Mouse (Mus musculus): ENCODE measurements at regions not wholly inside any gene's neighbourhood (a gene's known extent, or its start where the extent isn't known, plus 50 kb on each side); places are given as distances from the start of the nearest gene placed in this dataset.

DNA sequence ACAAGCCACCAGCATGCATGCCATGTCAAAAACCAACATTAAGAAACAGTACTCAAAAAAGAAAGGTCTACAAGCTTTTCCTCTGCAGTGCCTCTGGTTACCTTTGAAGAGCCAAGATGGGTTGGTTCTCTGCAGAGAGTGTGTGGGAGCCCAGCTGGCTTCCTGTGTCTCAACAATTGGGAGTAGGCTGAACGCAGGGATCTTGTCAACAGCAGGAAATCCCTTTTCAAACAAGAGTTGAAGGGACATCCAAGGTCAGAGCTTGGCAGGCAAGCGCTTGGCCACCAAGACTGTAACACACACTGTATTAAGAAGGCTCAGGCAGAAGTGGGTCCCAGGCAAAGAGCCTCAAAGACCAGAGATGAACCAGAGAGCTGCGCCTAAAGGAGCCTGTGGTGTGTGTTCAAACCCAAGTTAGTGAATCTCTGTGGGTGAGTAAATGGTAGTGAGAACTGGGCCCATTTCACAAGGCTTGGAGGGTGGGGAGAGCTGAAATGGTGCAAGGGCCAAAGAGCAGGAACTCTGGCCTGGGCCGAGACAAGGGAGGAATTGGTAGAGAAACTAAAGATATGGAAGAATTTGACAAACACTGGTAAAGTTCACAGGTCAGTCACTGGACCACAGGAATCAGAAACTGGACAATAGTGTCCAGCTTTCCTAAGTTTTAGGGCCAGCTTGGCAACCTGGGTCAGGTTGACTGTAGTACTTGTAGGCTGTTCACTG, 357.0 kb downstream of the Gm49356 start:
- ATAC-seq (ENCODE audit: low FRiP score): no peak
- H3K27ac ChIP-seq (ENCODE audit: low read depth, low read length): no peak overlapping the region

DNA sequence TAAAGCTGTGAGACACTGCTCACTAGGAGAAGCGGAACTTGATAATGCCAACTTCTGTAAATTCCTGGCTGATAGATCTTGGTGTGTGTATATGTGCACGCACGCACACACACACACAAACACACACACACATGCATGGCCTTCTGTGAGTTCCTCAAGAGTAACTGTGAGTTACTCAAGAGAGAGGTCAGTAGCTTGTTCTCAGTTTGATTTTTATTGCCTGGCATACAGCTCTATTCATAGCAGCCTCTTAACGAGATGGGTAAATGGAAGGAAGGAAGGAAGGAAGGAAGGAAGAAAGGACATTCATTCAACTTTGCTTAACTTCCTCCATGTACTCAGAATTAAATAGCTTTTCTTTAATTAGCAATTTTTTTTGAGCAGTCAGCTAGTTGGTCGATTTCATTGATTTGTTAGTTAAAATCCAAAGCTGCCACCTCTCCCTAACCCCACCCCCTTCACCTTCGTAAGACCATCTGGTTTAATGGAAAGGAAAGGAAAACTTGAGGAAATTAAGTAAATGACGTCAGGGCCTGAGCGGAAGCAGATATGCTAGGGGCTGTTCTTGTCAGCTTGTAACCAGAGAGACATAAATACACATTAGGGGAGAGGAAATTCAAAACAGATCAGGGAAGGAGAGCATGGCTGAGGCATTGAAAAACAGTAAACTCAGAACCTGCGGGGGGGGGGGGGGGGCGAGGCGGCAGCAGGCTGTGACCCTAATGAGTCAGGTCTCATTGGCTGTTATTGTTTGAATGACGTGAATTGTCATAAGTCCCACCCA, 359.6 kb downstream of the Gm49356 start:
- Histone ChIP-seq H3K9ac (ENCODE audit: low read length) (no peak overlapping the region), H3K4me2 (no peak overlapping the region), H3K27ac (ENCODE audit: low read depth, low read length) (no peak overlapping the region), H3K4me3 (ENCODE audit: low read depth, low read length) (no peak overlapping the region), H3K4me1 (ENCODE audit: control insufficient read depth, insufficient read depth, low read length) (no peaks in the 10 kb centered on the region), H3K9me3 (ENCODE audit: control insufficient read depth, low read length) (no peaks in the 10 kb centered on the region), H3K36me3 (ENCODE audit: control insufficient read depth, insufficient read depth, low read length) (no peaks in the 10 kb centered on the region), H3K27me3 (ENCODE audit: control insufficient read depth, insufficient read depth, low read length) (no peaks in the 10 kb centered on the region)
- no peak for DNase-seq (ENCODE audit: low spot score, missing footprints)
- ATAC-seq (ENCODE audit: low FRiP score): no peak
- WGBS: 74% methylated on average over 12 of the region's 12 CpGs

More for the DNA sequence above, 357.0 kb downstream of the Gm49356 start:
- no peaks in the 10 kb centered on the region for H3K27me3 ChIP-seq (ENCODE audit: control insufficient read depth, insufficient read depth, low read length)
- H3K9ac ChIP-seq (ENCODE audit: low read length): no peak overlapping the region
- H3K4me1 ChIP-seq (ENCODE audit: control insufficient read depth, insufficient read depth, low read length): no peaks in the 10 kb centered on the region
- H3K4me2 ChIP-seq: no peak overlapping the region
- H3K36me3 ChIP-seq (ENCODE audit: control insufficient read depth, insufficient read depth, low read length): no peaks in the 10 kb centered on the region
- no peaks in the 10 kb centered on the region for H3K9me3 ChIP-seq (ENCODE audit: control insufficient read depth, low read length)
- 69% methylated on average over 4 of the region's 4 CpGs for WGBS
- no peak overlapping the region for H3K4me3 ChIP-seq (ENCODE audit: low read depth, low read length)
- no peak for DNase-seq (ENCODE audit: low spot score, missing footprints)

DNA sequence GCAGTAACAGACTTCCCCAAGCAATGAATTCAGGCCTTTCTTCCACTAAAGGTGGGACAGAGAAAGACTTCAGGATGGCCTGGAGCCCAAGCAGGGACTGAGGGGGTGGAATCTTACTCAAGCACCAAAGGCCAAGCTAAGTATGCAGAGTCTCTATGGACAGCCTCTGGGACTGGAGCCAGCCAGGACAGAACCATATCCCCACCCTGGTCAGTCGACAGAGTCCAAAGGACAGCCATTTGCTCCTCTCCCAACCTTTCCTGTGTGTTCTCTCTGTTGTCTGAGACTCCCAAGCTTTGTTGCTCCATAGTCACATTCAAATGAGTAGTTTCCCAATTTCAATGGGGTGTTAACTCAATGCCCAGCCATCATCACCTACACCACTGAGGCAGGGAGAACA, 372.3 kb downstream of the Gm49356 start:
- WGBS: 56% methylated on average over 1 of the region's 1 CpGs
- H3K27ac ChIP-seq (ENCODE audit: low read depth, low read length): no peak overlapping the region
- no peak for ATAC-seq (ENCODE audit: low FRiP score)
- no peaks in the 10 kb centered on the region for H3K4me1 ChIP-seq (ENCODE audit: control insufficient read depth, insufficient read depth, low read length)
- no peaks in the 10 kb centered on the region for H3K9me3 ChIP-seq (ENCODE audit: control insufficient read depth, low read length)
- H3K36me3 ChIP-seq (ENCODE audit: control insufficient read depth, insufficient read depth, low read length): no peaks in the 10 kb centered on the region
- no peak overlapping the region for H3K4me2 ChIP-seq
- DNase-seq (ENCODE audit: low spot score, missing footprints): no peak
- H3K27me3 ChIP-seq (ENCODE audit: control insufficient read depth, insufficient read depth, low read length): no peaks in the 10 kb centered on the region
- no peak overlapping the region for H3K9ac ChIP-seq (ENCODE audit: low read length)
- no peak overlapping the region for H3K4me3 ChIP-seq (ENCODE audit: low read depth, low read length)

DNA sequence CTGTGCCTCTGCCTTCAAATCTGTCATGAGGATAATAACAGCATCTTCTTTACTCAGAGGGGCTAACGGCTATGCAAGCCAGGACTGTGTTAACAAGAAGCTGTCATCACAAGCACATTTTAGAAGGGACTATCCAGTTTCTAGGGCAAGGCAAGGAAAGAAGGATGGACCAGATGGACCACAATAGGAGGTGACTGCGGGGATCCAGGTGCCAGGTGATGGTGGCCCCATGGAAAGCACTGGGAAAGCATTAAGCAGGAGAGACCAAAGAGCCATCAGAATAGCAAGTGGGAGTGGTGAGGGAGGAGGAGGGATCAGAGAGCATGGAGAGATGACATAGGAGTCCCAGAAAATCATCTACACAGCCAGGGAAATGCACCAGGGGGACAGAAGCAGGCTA, 373.3 kb downstream of the Gm49356 start:
- Histone ChIP-seq H3K27ac (ENCODE audit: low read depth, low read length) (no peak overlapping the region), H3K4me2 (no peak overlapping the region), H3K36me3 (ENCODE audit: control insufficient read depth, insufficient read depth, low read length) (no peaks in the 10 kb centered on the region), H3K9ac (ENCODE audit: low read length) (no peak overlapping the region), H3K27me3 (ENCODE audit: control insufficient read depth, insufficient read depth, low read length) (no peaks in the 10 kb centered on the region), H3K9me3 (ENCODE audit: control insufficient read depth, low read length) (no peaks in the 10 kb centered on the region), H3K4me1 (ENCODE audit: control insufficient read depth, insufficient read depth, low read length) (no peaks in the 10 kb centered on the region), H3K4me3 (ENCODE audit: low read depth, low read length) (no peak overlapping the region)
- DNase-seq (ENCODE audit: low spot score, missing footprints): no peak
- 85% methylated on average over 2 of the region's 2 CpGs for WGBS
- no peak for ATAC-seq (ENCODE audit: low FRiP score)

DNA sequence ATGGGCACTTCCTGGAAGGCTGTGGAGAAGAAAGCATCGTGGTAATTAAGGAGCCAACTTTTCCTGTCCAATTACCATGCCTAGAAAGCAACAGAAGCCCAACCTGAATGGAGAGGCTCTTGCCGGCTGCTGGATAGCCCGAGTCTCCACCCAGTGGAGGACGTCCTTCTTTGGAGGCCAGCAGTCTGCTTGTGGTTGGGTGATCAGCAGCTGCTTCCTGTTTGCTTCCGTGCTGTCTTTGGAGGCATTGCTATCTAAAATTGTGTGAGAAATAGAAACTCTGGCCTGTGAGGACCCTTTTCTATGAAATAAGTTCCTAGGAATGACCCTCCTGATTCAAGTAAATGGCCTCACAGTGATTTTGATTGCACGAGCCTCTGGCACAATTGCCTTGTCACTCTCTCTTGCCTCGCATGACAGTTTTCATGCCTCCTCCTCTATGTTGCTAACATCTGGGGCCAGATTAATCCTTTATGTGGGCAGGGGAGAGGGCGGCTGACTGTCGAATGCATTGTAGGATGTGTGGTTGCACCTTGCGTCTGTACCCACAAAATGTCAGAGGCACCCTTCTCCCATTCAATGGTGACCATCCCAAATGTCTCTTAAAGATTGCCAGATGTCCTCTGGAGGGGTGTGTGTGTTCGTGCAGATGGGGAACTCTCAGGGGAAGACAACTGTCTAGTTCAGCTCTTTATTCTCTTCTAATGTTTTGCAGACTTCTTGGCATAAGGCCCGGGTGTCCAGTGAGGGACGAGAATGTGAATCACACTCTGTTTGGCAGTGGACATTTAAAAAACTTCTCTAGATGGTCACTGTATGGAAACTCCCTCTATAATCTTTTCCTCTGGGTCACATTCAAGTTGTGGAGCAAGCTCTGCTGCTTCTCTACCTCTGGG, 374.6 kb downstream of the Gm49356 start:
- H3K36me3 ChIP-seq (ENCODE audit: control insufficient read depth, insufficient read depth, low read length): no peaks in the 10 kb centered on the region
- no peaks in the 10 kb centered on the region for H3K4me1 ChIP-seq (ENCODE audit: control insufficient read depth, insufficient read depth, low read length)
- H3K9ac ChIP-seq (ENCODE audit: low read length): no peak overlapping the region
- no peaks in the 10 kb centered on the region for H3K9me3 ChIP-seq (ENCODE audit: control insufficient read depth, low read length)
- no peak overlapping the region for H3K4me3 ChIP-seq (ENCODE audit: low read depth, low read length)
- no peak overlapping the region for H3K4me2 ChIP-seq
- 77% methylated on average over 13 of the region's 13 CpGs for WGBS
- no peaks in the 10 kb centered on the region for H3K27me3 ChIP-seq (ENCODE audit: control insufficient read depth, insufficient read depth, low read length)
- ATAC-seq (ENCODE audit: low FRiP score): no peak
- no peak for DNase-seq (ENCODE audit: low spot score, missing footprints)
- no peak overlapping the region for H3K27ac ChIP-seq (ENCODE audit: low read depth, low read length)

All from midbrain, embryonic 11.5 days (tissue).